Mouse (Mus musculus) ES-E14 (cell line): ENCODE measurements around the gene Ralb.

Source experiments
- CHD2 ChIP-seq: IDR thresholded peaks from 2 replicates; pipeline ENCODE4 v1.6.1; 2014; ENCODE audit warnings: mild to moderate bottlenecking, low read depth, low read length, inconsistent platforms
- HCFC1 ChIP-seq: IDR thresholded peaks from 2 replicates; pipeline ENCODE4 v1.6.1; 2012; ENCODE audit warnings: low read length, inconsistent platforms, borderline replicate concordance; ENCODE audit not compliant: insufficient read depth
- MAFK ChIP-seq: IDR thresholded peaks from 2 replicates; pipeline ENCODE4 v1.6.1; 2014; ENCODE audit warnings: mild to moderate bottlenecking, low read depth, low read length, inconsistent platforms; ENCODE audit not compliant: insufficient read depth
- ZC3H11A ChIP-seq: IDR thresholded peaks from 2 replicates; pipeline ENCODE4 v1.6.1; 2012; ENCODE audit warnings: low read depth, mild to moderate bottlenecking, inconsistent platforms, low read length, borderline replicate concordance
- ZNF384 ChIP-seq: IDR thresholded peaks from 2 replicates; pipeline ENCODE4 v1.6.1; 2012; ENCODE audit warnings: low read depth, low read length, inconsistent platforms

GRCm38 (mm10) chr1:119551651-119552050 is 47.1 kb upstream of the Ralb start:
- TF ChIP-seq HCFC1 (no peak), MAFK (no peak), ZC3H11A (no peak), CHD2 (no peak), ZNF384 (no peak)
